Mouse (Mus musculus) kidney, adult 11 months (tissue): ENCODE data around the gene Dok7.

Source experiments
- DNase-seq: peaks from one replicate; pipeline ENCODE4 v3.0.0; 2022

Gene Dok7

DNA sequence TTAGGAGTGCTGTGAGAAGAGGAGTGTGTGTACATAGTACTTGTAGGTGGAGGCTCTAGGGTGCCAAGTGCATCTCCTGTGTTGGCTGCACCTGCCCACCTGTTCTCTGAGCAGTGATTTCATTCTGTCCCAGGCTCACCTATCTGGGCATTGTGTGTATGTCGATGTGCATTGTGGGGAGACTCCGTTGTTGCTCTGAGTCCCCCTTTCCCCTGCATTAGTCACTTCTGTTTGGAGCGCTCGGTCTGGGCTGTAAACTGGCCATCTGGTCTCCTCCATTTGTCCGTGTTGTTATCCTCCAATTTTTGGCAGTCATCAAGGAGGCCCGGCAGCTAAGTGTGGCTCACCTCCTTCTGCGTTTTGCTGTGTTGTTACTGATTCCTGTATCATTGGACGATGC, 63.5 kb downstream of the Dok7 start:
- DNase-seq: no peak

DNA sequence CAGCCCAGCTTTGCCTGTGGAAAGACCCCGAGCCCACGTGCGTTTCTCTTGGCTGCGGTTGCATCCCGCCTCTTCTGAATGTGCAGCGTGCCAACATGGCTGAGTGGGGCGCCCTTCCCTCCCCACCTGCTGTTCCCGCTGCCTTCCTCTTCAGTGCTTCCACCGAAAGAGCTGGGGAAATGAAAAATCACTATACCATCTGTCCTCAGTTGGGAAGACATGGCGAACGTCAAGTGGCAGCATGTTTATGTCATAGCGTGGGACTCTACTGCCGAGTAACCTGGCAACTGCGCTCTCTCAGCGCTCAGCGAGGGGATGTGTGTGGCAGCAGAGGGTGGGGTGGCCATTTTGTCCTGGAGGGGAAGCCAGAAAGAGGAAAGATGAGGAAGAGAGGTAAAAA, 72.6 kb downstream of the Dok7 start:
- DNase-seq: no peak

DNA sequence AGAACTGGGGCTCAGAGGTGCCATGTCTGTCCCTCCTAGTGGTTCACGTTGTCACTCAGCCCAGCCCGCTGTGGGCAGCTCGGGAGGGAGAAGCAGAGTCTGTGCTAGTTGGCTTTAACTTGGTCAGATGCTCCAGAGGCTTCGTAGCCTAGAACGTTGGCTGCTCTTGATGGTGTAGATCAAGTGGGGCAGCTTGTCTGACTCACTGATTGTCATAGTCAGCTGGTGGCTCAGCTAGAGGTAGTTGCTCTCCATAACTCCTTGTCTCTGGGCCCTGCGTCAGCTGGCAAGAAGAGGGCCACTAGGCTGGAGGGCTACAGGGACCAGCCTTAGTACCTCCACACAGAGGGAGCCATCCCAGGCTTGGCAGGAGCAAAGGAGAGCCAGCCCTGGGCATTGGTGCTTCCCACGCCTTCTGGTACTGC, 73.2 kb downstream of the Dok7 start:
- DNase-seq: no peak

DNA sequence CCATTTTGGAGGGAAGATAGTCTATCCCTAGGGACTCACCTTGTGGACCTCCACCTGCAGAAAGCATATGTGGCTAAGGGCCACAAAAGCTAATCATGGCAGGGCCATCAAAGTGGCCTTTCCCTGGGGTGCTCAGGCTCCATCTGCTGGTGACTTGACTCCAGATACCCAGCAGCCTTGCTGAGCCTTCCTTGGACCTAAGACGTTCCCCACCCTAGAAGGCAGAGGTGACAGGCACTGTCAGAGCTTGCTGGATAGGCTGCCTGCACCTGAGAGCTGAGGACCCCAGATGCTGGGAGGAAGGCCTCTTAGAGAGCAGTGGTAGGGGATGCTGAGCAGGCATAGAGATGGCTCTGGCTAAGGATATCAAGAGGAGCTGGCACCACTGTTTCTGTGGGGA, 74.7 kb downstream of the Dok7 start:
- DNase-seq: no peak

DNA sequence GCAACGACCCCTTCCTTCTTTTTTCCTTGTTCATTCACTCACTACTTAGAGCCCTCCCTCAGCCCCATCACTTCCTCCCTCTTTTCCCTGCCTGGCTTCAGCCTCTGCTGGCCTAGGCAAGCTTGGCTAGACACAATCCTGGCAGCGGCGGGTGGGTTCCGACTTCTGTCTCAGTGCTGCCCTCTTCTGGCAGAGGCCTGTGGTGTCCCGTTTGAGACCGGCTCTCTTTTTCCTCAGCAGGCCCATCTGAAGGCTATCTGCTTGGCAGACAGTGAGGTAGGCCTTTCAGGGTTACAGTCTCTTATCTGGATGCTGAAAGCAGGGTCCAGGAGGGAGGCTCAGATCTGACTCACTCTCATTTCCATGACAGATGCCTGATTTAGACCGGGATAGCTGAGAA, 75.2 kb downstream of the Dok7 start:
- DNase-seq: peak; percentile 75

DNA sequence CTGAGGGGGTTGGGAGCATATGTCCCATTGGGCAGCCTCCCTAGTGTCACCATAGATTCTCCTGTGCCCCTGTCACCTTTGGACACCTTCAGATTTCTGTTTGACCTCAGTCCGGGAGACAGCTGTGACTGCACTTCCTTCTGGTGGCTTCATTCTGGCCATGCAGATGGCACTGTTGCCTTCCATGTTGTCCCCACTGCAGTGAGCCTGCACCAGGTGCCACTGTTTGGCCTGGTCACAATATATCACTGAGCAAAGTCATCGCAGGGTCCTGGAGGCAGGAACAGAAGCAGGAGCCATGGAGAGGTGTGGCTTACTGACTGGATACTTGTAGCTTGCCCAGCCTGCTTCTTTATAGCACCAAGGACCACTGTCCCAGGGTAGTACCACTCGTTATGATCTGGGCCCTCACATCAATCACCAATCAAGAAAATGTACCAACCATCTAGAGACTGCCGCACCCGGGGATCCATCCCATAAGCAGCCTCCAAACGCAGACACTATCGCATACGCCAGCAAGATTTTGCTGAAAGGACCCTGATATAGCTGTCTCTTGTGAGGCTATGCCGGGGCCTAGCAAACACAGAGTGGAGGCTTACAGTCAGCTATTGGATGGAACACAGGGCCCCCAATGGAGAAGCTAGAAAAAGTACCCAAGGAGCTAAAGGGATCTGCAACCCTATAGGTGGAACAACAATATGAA, 75.9 kb downstream of the Dok7 start:
- no peak for DNase-seq

DNA sequence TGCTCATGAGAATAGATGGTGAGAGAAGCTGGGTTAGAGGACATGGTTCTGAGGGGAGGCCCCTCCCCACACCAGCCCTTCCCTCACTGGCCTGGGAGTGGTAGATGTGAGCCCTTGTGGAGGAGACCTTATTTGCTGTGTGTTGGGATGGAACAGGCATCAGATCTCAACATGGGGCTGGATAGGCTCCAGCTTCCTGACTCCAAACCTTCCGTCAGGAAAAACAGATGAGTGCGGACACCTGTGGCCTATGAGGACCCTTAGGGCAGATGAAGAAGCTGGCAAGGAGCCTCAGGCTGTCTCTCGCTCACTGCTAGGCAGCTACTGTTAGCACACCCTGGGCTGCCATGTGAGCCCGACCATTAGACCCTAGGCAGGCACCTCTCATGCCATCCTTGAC, 76.9 kb downstream of the Dok7 start:
- DNase-seq: no peak

DNA sequence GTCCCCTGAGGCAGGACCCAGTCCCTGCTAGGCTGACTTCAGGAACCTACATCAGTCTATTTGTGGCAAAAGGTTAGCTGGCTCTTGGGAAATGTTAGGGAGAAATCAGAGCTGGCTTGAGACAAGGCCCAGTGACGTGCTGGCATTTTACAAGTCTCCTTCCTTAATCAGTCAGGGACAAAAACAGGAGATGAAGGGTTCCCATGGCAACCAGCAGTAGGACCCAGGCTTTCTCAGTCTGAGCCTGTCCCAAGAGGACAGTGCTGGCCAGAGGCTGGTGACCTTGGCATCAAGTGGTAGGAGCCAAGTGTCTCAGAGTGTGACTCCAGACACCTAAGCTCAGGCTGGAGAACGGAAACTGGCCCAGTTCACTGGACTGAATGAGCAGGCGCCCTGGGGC, 77.7 kb downstream of the Dok7 start:
- no peak for DNase-seq

DNA sequence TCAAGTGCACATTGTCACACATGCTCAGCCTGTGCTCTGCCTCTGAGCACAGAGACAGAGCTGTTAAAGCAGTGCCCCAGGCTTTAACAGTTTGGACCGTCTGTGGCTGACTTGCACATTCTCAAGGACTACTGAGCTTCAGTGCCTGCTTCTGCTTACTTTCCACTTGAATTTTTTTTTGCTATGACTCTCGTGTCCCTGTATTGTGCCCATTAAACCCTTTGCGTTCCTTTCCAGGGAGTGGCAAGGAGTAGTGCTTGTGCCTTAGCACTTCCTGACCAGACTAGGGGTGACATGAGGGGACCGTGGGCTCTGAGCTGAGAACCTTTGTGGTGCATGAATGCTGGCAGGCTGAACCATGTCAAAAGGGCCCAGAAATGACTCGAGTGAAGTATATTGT, 79.3 kb downstream of the Dok7 start:
- no peak for DNase-seq
